Mouse (Mus musculus) ES-Bruce4 (cell line): Measurements from ENCODE around the gene Cd80. TPM values are rescaled to one million over a fixed set of nuclear protein-coding genes. Genes with fewer than 3 reads are reported as not detected.

Source experiments
- H3K27ac ChIP-seq: 2 replicates; pipeline ENCODE4 v1.5.1; 2012; ENCODE audit warnings: low read length, inconsistent platforms; ENCODE audit not compliant: insufficient read depth
- H3K27me3 ChIP-seq: 2 replicates; pipeline ENCODE4 v1.6.1; 2012; ENCODE audit warnings: mild to moderate bottlenecking, low read length, inconsistent platforms; ENCODE audit not compliant: control insufficient read depth, poor library complexity, insufficient read depth, severe bottlenecking
- H3K36me3 ChIP-seq: 2 replicates; pipeline ENCODE4 v1.6.1; 2012; ENCODE audit warnings: inconsistent platforms, mild to moderate bottlenecking, low read length, moderate library complexity; ENCODE audit not compliant: control insufficient read depth, poor library complexity, insufficient read depth, severe bottlenecking
- H3K4me1 ChIP-seq: one replicate; pipeline ENCODE4 v1.8.1; 2011; ENCODE audit warnings: low read length; ENCODE audit not compliant: control insufficient read depth, insufficient read depth
- H3K4me3 ChIP-seq: 2 replicates; pipeline ENCODE4 v1.5.1; 2011; ENCODE audit warnings: low read depth, mild to moderate bottlenecking, low read length
- H3K9ac ChIP-seq: 2 replicates; pipeline ENCODE4 v1.6.1; 2012; ENCODE audit warnings: low read depth, mild to moderate bottlenecking, inconsistent platforms; ENCODE audit not compliant: poor library complexity, severe bottlenecking
- H3K9me3 ChIP-seq: replicated peaks from 2 replicates; pipeline ENCODE4 v1.6.1; 2012; ENCODE audit warnings: mild to moderate bottlenecking, low read length, inconsistent platforms; ENCODE audit not compliant: control insufficient read depth, poor library complexity, insufficient read depth, severe bottlenecking
- CTCF ChIP-seq: IDR thresholded peaks from one replicate; pipeline ENCODE4 v1.8.1; 2011; ENCODE audit warnings: low read depth, low read length
- EP300 ChIP-seq: IDR thresholded peaks from 2 replicates; pipeline ENCODE4 v1.6.1; 2011; ENCODE audit warnings: low read depth, low read length; ENCODE audit not compliant: insufficient read depth
- POLR2A ChIP-seq: IDR thresholded peaks from one replicate; pipeline ENCODE4 v1.8.1; 2011; ENCODE audit warnings: low read length; ENCODE audit not compliant: insufficient read depth
- polyA plus RNA-seq: library from polyadenylated mRNA; stranded (reverse); fragments of >200 nt; gene quantifications from 2 replicates; pipeline ENCODE4 v1.2.4, GENCODE M21; 2011; ENCODE audit warnings: low read depth; ENCODE audit not compliant: missing spikeins, insufficient read depth, insufficient read length

The Cd80 gene
- polyA plus RNA-seq, 1 experiment: 1.3 TPM

DNA sequence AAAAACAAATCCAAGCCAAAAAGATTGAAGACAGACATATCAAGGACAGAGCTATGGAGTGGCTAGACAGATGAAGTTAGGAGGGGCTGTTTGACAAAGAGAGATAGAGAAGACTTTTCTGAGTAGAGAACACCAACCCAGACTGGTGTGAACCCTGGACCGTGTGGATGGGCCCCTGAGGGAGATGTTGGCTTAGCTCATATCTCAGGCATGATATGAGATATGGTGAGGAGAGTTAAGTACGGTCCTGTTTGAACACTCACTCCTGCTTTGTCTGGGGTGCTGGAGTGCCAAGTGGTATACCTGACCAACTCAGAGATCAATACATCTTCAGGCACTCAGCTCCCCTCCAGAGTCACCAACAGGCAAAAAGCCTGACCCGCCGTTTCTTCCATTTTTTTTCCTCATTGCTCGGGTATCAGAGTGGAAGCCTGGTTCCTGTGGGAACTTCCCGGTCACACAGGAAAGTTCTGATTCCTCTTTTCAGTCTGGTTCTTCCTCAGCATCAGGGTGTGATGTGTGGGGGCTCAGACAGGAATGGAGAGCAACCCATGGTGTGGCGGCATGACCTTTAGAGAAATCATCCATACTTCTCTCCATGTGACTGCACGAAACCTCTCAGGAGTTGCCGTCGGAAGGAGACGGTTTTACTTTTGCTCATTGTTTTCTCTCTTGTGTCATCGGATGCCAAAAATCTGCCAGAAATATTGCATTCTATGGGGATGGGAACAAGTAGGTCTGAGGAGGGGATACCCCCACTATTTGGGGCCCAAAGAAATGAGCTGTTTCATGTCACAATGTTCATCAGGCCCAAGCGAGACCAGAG is 11.9 kb downstream of the Cd80 start:
- TF ChIP-seq CTCF: no peak
- no peak for TF ChIP-seq POLR2A
- TF ChIP-seq EP300: no peak
- Histone ChIP-seq H3K9ac (no peak overlapping the region), H3K4me3 (no peak overlapping the region), H3K4me1 (peaks cover 6% of the 10 kb centered on the region), H3K27ac (no peak overlapping the region), H3K27me3 (no peaks in the 10 kb centered on the region), H3K9me3 (no peaks in the 10 kb centered on the region), H3K36me3 (no peaks in the 10 kb centered on the region)

DNA sequence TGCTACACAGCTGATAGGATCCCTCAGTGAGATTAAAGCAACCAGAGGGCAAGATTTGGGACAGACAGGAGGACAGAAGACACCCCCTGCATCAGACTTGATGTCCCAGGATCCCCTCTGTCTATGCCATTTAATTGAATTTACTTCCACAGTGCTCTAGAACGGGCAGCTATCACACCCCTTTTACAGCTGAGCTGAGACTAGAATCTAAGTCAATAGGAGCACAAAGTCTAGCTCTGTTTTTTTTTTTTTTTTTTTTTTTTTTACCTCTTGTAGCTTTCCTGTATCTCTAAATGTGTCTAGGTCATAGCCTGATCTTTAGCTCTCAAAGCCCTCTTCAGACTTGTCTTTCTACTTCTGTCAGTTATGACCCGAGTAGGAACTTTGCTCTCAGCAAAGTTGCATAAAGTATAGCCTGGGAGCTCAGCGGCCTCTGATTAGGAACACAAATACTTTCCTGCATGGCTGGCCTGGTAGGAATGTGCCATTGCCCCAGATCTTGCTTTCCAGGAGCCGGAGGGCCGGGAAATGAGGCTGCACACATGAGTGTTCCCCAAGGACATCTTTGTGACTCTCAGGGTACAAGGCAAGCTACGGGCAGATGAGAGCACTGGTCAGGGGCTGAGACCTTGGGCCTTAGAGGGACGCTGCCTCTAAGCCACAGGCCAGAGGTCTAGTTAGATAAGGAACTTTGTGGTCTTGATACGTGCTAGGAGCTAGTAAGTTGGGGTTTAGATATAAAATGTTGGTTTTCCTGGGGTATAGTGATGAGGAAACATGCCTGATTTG is 12.8 kb downstream of the Cd80 start:
- Histone ChIP-seq H3K4me3 (no peak overlapping the region), H3K9ac (no peak overlapping the region), H3K9me3 (no peaks in the 10 kb centered on the region), H3K27me3 (no peaks in the 10 kb centered on the region), H3K4me1 (peaks cover 6% of the 10 kb centered on the region), H3K36me3 (no peaks in the 10 kb centered on the region), H3K27ac (no peak overlapping the region)
- TF ChIP-seq POLR2A: no peak
- no peak for TF ChIP-seq EP300
- TF ChIP-seq CTCF: no peak

DNA sequence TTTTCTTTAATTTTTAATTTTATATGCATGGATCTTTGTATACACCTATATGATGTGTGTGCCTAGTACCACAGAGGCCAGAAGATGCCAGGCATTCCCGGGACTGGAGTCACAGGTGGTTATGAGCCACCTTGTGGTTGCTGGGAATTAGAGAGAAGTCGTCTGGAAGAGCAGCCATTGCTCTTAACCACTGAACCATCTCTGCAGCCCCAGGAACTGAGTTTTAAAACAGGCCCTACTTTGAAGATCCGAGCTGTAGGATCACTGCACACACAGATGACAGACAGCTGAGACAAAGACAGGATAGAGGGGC is 13.3 kb downstream of the Cd80 start:
- Histone ChIP-seq H3K4me3 (no peak overlapping the region), H3K27me3 (no peaks in the 10 kb centered on the region)

DNA sequence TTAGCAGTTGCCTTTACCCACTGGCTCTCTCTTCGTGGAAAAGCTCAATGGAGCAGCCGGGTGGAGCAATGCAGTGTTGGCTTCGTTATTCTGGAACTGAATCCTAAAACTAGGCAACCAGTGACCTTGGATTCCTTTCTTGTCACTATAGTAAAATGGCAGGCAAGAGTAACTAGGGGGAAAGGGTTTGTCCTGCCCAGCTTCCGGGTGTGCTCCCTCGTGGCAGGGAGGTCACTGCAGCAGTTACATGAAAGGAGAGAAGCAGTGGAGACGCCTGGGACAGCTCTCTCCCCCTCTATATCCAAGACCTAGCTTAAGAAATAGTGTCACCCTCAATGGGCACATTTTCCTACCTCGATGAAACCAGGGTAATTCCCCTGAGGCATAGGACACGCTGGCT is 14.1 kb downstream of the Cd80 start:
- no peaks in the 10 kb centered on the region for H3K9me3 ChIP-seq
- no peak overlapping the region for H3K27ac ChIP-seq
- H3K27me3 ChIP-seq: no peaks in the 10 kb centered on the region
- H3K9ac ChIP-seq: no peak overlapping the region
- no peak overlapping the region for H3K4me3 ChIP-seq
- TF ChIP-seq EP300 (no peak), CTCF (no peak), POLR2A (no peak)
- H3K36me3 ChIP-seq: no peaks in the 10 kb centered on the region
- H3K4me1 ChIP-seq: peaks cover 6% of the 10 kb centered on the region

More for the DNA sequence above, 13.3 kb downstream of the Cd80 start:
- TF ChIP-seq POLR2A (no peak), EP300 (no peak), CTCF (no peak)
- Histone ChIP-seq H3K36me3 (no peaks in the 10 kb centered on the region), H3K27ac (no peak overlapping the region), H3K9me3 (no peaks in the 10 kb centered on the region), H3K9ac (no peak overlapping the region), H3K4me1 (peaks cover 6% of the 10 kb centered on the region)

DNA sequence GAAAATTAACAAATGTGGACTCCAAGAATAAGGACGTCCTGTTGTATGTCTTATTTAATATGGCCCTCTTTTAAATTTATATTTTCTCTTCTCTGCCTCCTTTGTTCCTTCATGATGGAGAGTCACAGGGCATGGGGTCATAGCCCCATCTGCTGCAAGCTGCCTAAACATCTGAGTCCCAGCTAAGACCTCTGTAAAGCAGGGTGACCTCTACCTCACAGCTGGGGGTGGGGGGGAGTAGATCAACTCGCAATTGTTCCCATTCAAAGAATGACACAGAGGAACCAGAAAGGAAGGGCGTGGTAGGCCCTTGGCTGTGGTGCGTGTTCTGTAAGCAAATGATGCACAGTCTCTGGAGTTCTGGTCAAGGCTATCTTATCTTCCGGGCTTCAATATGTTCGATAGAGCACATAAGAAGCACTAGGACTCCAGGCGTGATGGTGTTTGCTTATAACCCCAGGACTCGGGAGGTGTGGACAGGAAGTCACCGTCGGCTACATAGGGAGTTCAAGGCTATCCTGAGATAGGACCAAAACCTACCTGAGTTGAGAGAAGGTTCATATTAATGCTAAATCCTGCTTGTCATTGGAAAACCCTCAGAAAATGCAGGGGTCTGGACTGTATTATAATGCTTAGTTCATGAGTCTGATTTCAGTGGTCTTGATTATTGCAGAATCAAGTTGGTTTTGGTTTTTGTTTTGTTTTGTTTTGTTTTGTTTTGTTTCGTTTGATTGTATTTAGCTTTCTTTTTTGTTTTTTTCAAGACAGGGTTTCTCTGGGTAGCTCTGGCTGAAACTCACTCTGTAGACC is 16.5 kb downstream of the Cd80 start:
- Histone ChIP-seq H3K27ac (no peak overlapping the region), H3K36me3 (no peaks in the 10 kb centered on the region), H3K4me1 (peaks cover 6% of the 10 kb centered on the region), H3K27me3 (no peaks in the 10 kb centered on the region), H3K4me3 (no peak overlapping the region), H3K9me3 (no peaks in the 10 kb centered on the region), H3K9ac (no peak overlapping the region)
- TF ChIP-seq EP300 (peak; percentile 92), POLR2A (no peak), CTCF (peak; percentile 46)
